Mouse (Mus musculus) midbrain, embryonic 12.5 days (tissue): ENCODE results near the gene Arid2. TPM values are rescaled to one million over a fixed set of nuclear protein-coding genes. Genes with fewer than 3 reads are reported as not detected.
"Not testable (repeated sequence)": the region's sequence is repeated elsewhere in the genome, so short reads cannot be mapped to it uniquely, and the experiment has no call there.

Experiments
- ATAC-seq: fragments of 200-750 bp; cut with Nextera tagmentation; 2 replicates; pipeline ENCODE4 v1.8.0; 2017; ENCODE audit warnings: low read depth, moderate TSS enrichment, moderate library complexity; ENCODE audit not compliant: low FRiP score
- H3K27ac ChIP-seq: fragments of 300-500 bp; sonication (generic); replicated peaks from 2 replicates; pipeline ENCODE4 v1.5.1; 2016; ENCODE audit warnings: mild to moderate bottlenecking
- H3K27me3 ChIP-seq: fragments of 300-500 bp; sonication (generic); 2 replicates; pipeline ENCODE4 v1.6.1; 2016; ENCODE audit warnings: mild to moderate bottlenecking
- H3K36me3 ChIP-seq: fragments of 300-500 bp; sonication (generic); 2 replicates; pipeline ENCODE4 v1.6.1; 2016
- H3K4me1 ChIP-seq: fragments of 300-500 bp; sonication (generic); 2 replicates; pipeline ENCODE4 v1.6.1; 2016
- H3K4me2 ChIP-seq: fragments of 300-500 bp; sonication (generic); replicated peaks from 2 replicates; pipeline ENCODE4 v1.6.1; 2016; ENCODE audit warnings: mild to moderate bottlenecking, moderate library complexity
- H3K4me3 ChIP-seq: fragments of 300-500 bp; sonication (generic); 2 replicates; pipeline ENCODE4 v1.5.1; 2016; ENCODE audit warnings: mild to moderate bottlenecking
- H3K9ac ChIP-seq: fragments of 300-500 bp; sonication (generic); replicated peaks from 2 replicates; pipeline ENCODE4 v1.6.1; 2016; ENCODE audit warnings: mild to moderate bottlenecking, moderate library complexity
- H3K9me3 ChIP-seq: fragments of 300-500 bp; sonication (generic); 2 replicates; pipeline ENCODE4 v1.6.1; 2016; ENCODE audit warnings: mild to moderate bottlenecking
- WGBS: fragments of 180-500 bp; shearing (Covaris S2); methylation state at CpG from one replicate; pipeline ENCODE4 v1.1.7; 2016; 5-methylcytosine and 5-hydroxymethylcytosine counted together
- polyA plus RNA-seq: library from polyadenylated mRNA; unstranded; fragments of >200 nt; fragmentation: Nextera tagmentation; extraction: Ambion mirVana; gene quantifications from 2 replicates; pipeline ENCODE4 v1.2.1, GENCODE M21; 2016

Arid2 gene
- polyA plus RNA-seq, 1 experiment from 2014 or later: 35.1 TPM

GRCm38 (mm10) chr15:96396641-96397344, 109.5 kb downstream of the Arid2 start:
- no peak overlapping the region for H3K4me3 ChIP-seq
- no peak overlapping the region for H3K9ac ChIP-seq
- H3K27ac ChIP-seq: no peak overlapping the region
- ATAC-seq: no peak
- no peak overlapping the region for H3K4me2 ChIP-seq
- no peaks in the 10 kb centered on the region for H3K27me3 ChIP-seq
- H3K36me3 ChIP-seq: peaks cover 66% of the 10 kb centered on the region
- H3K9me3 ChIP-seq: no peaks in the 10 kb centered on the region
- H3K4me1 ChIP-seq: no peaks in the 10 kb centered on the region
- 77% methylated on average over 8 of the region's 8 CpGs for WGBS

- H3K27me3 ChIP-seq: no peaks in the 10 kb centered on the region
- WGBS: 96% methylated on average over 10 of the region's 10 CpGs
- peaks cover 68% of the 10 kb centered on the region for H3K36me3 ChIP-seq
- H3K4me2 ChIP-seq: no peak overlapping the region
- ATAC-seq: no peak
- no peak overlapping the region for H3K9ac ChIP-seq
- H3K27ac ChIP-seq: no peak overlapping the region
- H3K4me1 ChIP-seq: no peaks in the 10 kb centered on the region
- no peak overlapping the region for H3K4me3 ChIP-seq
- no peaks in the 10 kb centered on the region for H3K9me3 ChIP-seq
Observed at GRCm38 (mm10) chr15:96398333-96398732, 111.0 kb downstream of the Arid2 start.

- Histone ChIP-seq H3K36me3 (peaks cover 39% of the 10 kb centered on the region), H3K9me3 (no peaks in the 10 kb centered on the region), H3K4me2 (no peak overlapping the region), H3K4me3 (no peak overlapping the region), H3K27me3 (no peaks in the 10 kb centered on the region), H3K4me1 (no peaks in the 10 kb centered on the region), H3K9ac (no peak overlapping the region), H3K27ac (no peak overlapping the region)
- ATAC-seq: no peak
- 83% methylated on average over 5 of the region's 5 CpGs for WGBS
Observed at GRCm38 (mm10) chr15:96405548-96405947, 118.2 kb downstream of the Arid2 start.

GRCm38 (mm10) chr15:96406253-96406652, 118.9 kb downstream of the Arid2 start:
- Histone ChIP-seq H3K9me3 (no peaks in the 10 kb centered on the region), H3K9ac (no peak overlapping the region), H3K4me3 (no peak overlapping the region), H3K27ac (no peak overlapping the region), H3K36me3 (peaks cover 39% of the 10 kb centered on the region), H3K4me2 (no peak overlapping the region), H3K27me3 (no peaks in the 10 kb centered on the region), H3K4me1 (no peaks in the 10 kb centered on the region)
- WGBS: 86% methylated on average over 4 of the region's 4 CpGs
- no peak for ATAC-seq

- H3K36me3 ChIP-seq: peaks cover 33% of the 10 kb centered on the region
- ATAC-seq: no peak
- H3K27ac ChIP-seq: no peak overlapping the region
- no peaks in the 10 kb centered on the region for H3K4me1 ChIP-seq
- WGBS: 79% methylated on average over 2 of the region's 2 CpGs
- no peaks in the 10 kb centered on the region for H3K27me3 ChIP-seq
- no peak overlapping the region for H3K4me3 ChIP-seq
- no peak overlapping the region for H3K9ac ChIP-seq
- no peak overlapping the region for H3K4me2 ChIP-seq
- H3K9me3 ChIP-seq: no peaks in the 10 kb centered on the region
Observed at GRCm38 (mm10) chr15:96407151-96407550, 119.8 kb downstream of the Arid2 start.

GRCm38 (mm10) chr15:96408717-96409121, 121.4 kb downstream of the Arid2 start:
- Histone ChIP-seq H3K4me3 (no peak overlapping the region), H3K27me3 (no peaks in the 10 kb centered on the region), H3K4me1 (no peaks in the 10 kb centered on the region), H3K27ac (no peak overlapping the region), H3K9me3 (no peaks in the 10 kb centered on the region), H3K4me2 (no peak overlapping the region), H3K36me3 (peaks cover 37% of the 10 kb centered on the region), H3K9ac (no peak overlapping the region)
- 96% methylated on average over 6 of the region's 6 CpGs for WGBS
- no peak for ATAC-seq

- no peak overlapping the region for H3K27ac ChIP-seq
- H3K9me3 ChIP-seq: no peaks in the 10 kb centered on the region
- no peak for ATAC-seq
- 94% methylated on average over 12 of the region's 12 CpGs for WGBS
- no peak overlapping the region for H3K4me2 ChIP-seq
- H3K9ac ChIP-seq: no peak overlapping the region
- no peaks in the 10 kb centered on the region for H3K4me1 ChIP-seq
- no peaks in the 10 kb centered on the region for H3K27me3 ChIP-seq
- peaks cover 82% of the 10 kb centered on the region for H3K36me3 ChIP-seq
- no peak overlapping the region for H3K4me3 ChIP-seq
Observed at GRCm38 (mm10) chr15:96418161-96418560, 130.8 kb downstream of the Arid2 start.

GRCm38 (mm10) chr15:96419920-96420319, 132.6 kb downstream of the Arid2 start:
- Histone ChIP-seq H3K4me3 (no peak overlapping the region), H3K9me3 (no peaks in the 10 kb centered on the region), H3K9ac (no peak overlapping the region), H3K27me3 (no peaks in the 10 kb centered on the region), H3K36me3 (peaks cover 73% of the 10 kb centered on the region), H3K4me2 (no peak overlapping the region), H3K4me1 (no peaks in the 10 kb centered on the region), H3K27ac (no peak overlapping the region)
- ATAC-seq: no peak
- WGBS: 97% methylated on average over 8 of the region's 8 CpGs

- no peaks in the 10 kb centered on the region for H3K27me3 ChIP-seq
- H3K9ac ChIP-seq: no peak overlapping the region
- no peaks in the 10 kb centered on the region for H3K4me1 ChIP-seq
- no peak overlapping the region for H3K4me2 ChIP-seq
- H3K27ac ChIP-seq: no peak overlapping the region
- no peak overlapping the region for H3K4me3 ChIP-seq
- peaks cover 51% of the 10 kb centered on the region for H3K36me3 ChIP-seq
- H3K9me3 ChIP-seq: no peaks in the 10 kb centered on the region
- 98% methylated on average over 1 of the region's 1 CpGs for WGBS
- ATAC-seq: no peak
Observed at GRCm38 (mm10) chr15:96434202-96434601, 146.9 kb downstream of the Arid2 start.

- not testable (repeated sequence) for H3K27me3 ChIP-seq, H3K4me1 ChIP-seq, H3K9ac ChIP-seq, H3K4me2 ChIP-seq, ATAC-seq, H3K4me3 ChIP-seq, H3K27ac ChIP-seq, H3K9me3 ChIP-seq
- H3K36me3 ChIP-seq: peaks cover 24% of the 10 kb centered on the region
- 87% methylated on average over 6 of the region's 6 CpGs for WGBS
Observed at GRCm38 (mm10) chr15:96441480-96441879, 154.2 kb downstream of the Arid2 start.

GRCm38 (mm10) chr15:96446785-96447184, 159.5 kb downstream of the Arid2 start:
- Histone ChIP-seq H3K4me2 (no peak overlapping the region), H3K9me3 (no peaks in the 10 kb centered on the region), H3K27ac (no peak overlapping the region), H3K36me3 (peaks cover 36% of the 10 kb centered on the region), H3K9ac (no peak overlapping the region), H3K4me1 (no peaks in the 10 kb centered on the region), H3K4me3 (no peak overlapping the region), H3K27me3 (no peaks in the 10 kb centered on the region)
- 29% methylated on average over 10 of the region's 10 CpGs for WGBS
- ATAC-seq: no peak

- H3K36me3 ChIP-seq: peaks cover 31% of the 10 kb centered on the region
- no peak overlapping the region for H3K4me3 ChIP-seq
- H3K4me2 ChIP-seq: no peak overlapping the region
- no peaks in the 10 kb centered on the region for H3K4me1 ChIP-seq
- no peak overlapping the region for H3K27ac ChIP-seq
- WGBS: 93% methylated on average over 7 of the region's 7 CpGs
- no peaks in the 10 kb centered on the region for H3K9me3 ChIP-seq
- no peaks in the 10 kb centered on the region for H3K27me3 ChIP-seq
- ATAC-seq: no peak
- no peak overlapping the region for H3K9ac ChIP-seq
Observed at GRCm38 (mm10) chr15:96448656-96449299, 161.5 kb downstream of the Arid2 start.
